Mouse (Mus musculus): ENCODE data around the gene Unc13d. TPM values are rescaled to one million over a fixed set of nuclear protein-coding genes. Genes with fewer than 3 reads are reported as not detected.
A peak's percentile ranks its signal among the peaks of the same experiment; 100 is the strongest.

Unc13d gene
- polyA plus RNA-seq, 1 experiment from 2014 or later = 2.3 TPM

DNA sequence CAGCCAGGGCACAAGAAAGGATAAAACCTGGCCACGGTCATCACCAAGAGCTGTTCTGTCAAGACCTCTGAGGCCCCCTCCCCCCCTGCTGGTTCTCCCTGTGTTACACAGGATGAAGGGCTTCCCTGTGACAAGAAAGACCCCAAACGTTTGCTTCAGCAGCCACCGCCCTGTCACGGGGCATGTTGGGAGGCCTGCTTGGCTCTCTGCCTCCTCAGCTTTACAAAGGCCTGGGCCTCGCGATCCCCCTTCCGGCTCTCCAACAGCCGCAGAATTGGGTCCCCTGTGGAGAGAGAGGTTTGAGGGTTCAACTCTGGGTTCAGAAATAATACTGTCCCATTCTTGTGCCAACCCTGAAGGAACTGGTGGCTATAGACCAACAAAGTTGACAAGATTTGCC is 15.2 kb downstream of the Unc13d start:
- Histone ChIP-seq H3K4me2 (replicated peaks; ENCODE audit: low read depth) (no peak overlapping the region), H3K36me3 (ENCODE audit: control insufficient read depth, insufficient read depth, low read length) (peaks cover 23% of the 10 kb centered on the region), H3K4me1 (replicated peaks; ENCODE audit: control insufficient read depth, insufficient read depth) (no peaks in the 10 kb centered on the region), H3K4me3 (ENCODE audit: low read depth, low read length) (no peak overlapping the region), H3K27ac (replicated peaks) (no peak overlapping the region), H3K9me3 (ENCODE audit: control insufficient read depth, low read length) (no peaks in the 10 kb centered on the region), H3K27me3 (ENCODE audit: control insufficient read depth, insufficient read depth, low read length) (no peaks in the 10 kb centered on the region), H3K9ac (ENCODE audit: low read length) (no peak overlapping the region)
- ATAC-seq (ENCODE audit: low FRiP score, low TSS enrichment) = no peak
- no peak for DNase-seq (ENCODE audit: low spot score)
- TF ChIP-seq EP300 (optimal IDR thresholded peaks at IDR 0.05) (no peak), CTCF (IDR thresholded peaks at IDR 0.05; ENCODE audit: low read depth) (no peak)
- 60% methylated on average over 8 of the region's 8 CpGs for WGBS

DNA sequence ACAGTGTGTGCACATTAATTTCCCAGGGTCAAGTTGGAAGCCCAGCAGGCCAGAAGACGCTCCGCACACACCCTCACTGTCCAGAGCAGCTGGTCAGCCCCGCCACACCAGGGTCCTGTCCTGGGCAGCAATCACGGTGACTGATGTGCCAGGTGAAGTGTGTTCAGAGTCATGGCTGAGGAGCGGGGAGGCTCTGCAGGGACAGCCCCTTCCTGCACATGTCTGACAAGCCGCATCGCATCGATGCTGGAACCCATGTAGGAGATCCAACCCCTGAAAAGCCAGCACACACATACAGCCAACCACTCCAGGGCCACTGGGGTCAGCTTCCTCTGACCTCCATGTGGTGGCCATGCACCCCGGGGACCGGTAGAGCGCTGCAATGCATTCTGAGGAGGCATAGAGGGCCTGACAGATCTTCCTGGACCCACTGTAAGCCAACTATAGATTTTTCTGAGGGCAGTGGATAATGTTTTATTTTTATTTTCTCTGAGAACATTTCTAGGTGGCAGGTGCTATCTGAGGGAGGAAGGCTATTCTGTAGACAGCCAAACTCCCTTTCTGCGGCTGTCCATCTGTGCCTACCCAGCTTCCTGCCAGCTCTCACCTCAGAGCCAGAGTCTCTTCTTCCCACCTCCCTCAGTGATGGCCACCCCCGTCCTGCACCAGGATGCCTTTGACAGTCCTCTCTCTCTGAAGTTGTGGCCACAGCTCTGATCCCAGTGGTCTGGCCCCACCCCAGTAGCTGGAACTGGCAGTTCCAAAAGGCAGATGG is 15.9 kb downstream of the Unc13d start:
- Histone ChIP-seq H3K9me3 (ENCODE audit: control insufficient read depth, low read length) (no peaks in the 10 kb centered on the region), H3K4me2 (replicated peaks; ENCODE audit: low read depth) (no peak overlapping the region), H3K4me3 (ENCODE audit: low read depth, low read length) (no peak overlapping the region), H3K36me3 (ENCODE audit: control insufficient read depth, insufficient read depth, low read length) (peaks cover 24% of the 10 kb centered on the region), H3K27me3 (ENCODE audit: control insufficient read depth, insufficient read depth, low read length) (no peaks in the 10 kb centered on the region), H3K4me1 (replicated peaks; ENCODE audit: control insufficient read depth, insufficient read depth) (no peaks in the 10 kb centered on the region), H3K27ac (replicated peaks) (no peak overlapping the region), H3K9ac (ENCODE audit: low read length) (no peak overlapping the region)
- TF ChIP-seq EP300 (optimal IDR thresholded peaks at IDR 0.05) (no peak), CTCF (IDR thresholded peaks at IDR 0.05; ENCODE audit: low read depth) (no peak)
- ATAC-seq (ENCODE audit: low FRiP score, low TSS enrichment) (no peak), DNase-seq (ENCODE audit: low spot score) (no peak)
- 88% methylated on average over 13 of the region's 13 CpGs for WGBS

DNA sequence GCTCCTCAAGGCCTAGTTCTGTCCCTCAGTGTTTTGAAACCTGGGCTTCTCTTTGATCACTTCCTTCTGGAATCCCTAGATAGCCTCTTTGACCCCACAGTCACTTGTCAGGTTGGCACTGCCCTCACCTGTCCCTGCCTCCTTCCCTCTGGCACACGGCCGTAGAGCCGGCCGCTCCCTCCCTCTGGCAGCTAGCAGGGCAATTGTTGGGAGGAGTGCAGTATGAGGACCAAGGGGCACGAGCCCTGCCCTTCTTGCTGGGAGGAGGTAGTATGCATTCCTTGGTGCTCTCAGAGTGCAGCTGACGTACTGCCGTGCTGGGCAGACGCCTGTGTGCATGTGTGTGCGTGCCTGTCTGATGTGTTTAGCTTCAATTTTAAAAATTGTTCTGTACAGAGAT is 17.2 kb downstream of the Unc13d start:
- DNase-seq (ENCODE audit: low spot score) (peak; percentile 82), ATAC-seq (ENCODE audit: low FRiP score, low TSS enrichment) (peak; percentile 85)
- H3K27me3 ChIP-seq (ENCODE audit: control insufficient read depth, insufficient read depth, low read length) = no peaks in the 10 kb centered on the region
- no peaks in the 10 kb centered on the region for H3K4me1 ChIP-seq (replicated peaks; ENCODE audit: control insufficient read depth, insufficient read depth)
- 53% methylated on average over 9 of the region's 9 CpGs for WGBS
- TF ChIP-seq EP300 (optimal IDR thresholded peaks at IDR 0.05) (no peak), CTCF (IDR thresholded peaks at IDR 0.05; ENCODE audit: low read depth) (no peak)
- H3K9me3 ChIP-seq (ENCODE audit: control insufficient read depth, low read length) = no peaks in the 10 kb centered on the region
- H3K9ac ChIP-seq (ENCODE audit: low read length) = no peak overlapping the region
- H3K36me3 ChIP-seq (ENCODE audit: control insufficient read depth, insufficient read depth, low read length) = peaks cover 32% of the 10 kb centered on the region
- H3K27ac ChIP-seq (replicated peaks) = peak overlapping the region; percentile 67
- no peak overlapping the region for H3K4me3 ChIP-seq (ENCODE audit: low read depth, low read length)
- H3K4me2 ChIP-seq (replicated peaks; ENCODE audit: low read depth) = no peak overlapping the region

DNA sequence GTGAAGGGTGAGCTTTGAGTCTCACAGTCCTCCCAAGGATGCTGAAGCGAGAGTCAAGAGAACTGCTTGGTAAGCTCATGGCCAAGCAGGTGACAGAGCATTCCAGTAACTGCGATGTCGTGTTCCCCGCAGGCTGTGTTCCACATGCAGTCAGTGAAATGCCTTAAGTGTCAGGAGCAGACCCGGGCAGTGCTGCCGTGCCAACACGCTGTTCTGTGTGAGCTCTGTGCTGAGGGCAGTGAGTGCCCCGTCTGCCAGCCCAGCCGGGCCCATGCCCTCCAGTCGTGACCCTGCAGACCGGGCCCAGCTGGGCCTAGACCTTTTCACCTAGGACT is 18.1 kb downstream of the Unc13d start:
- H3K36me3 ChIP-seq (ENCODE audit: control insufficient read depth, insufficient read depth, low read length) = peaks cover 40% of the 10 kb centered on the region
- 87% methylated on average over 11 of the region's 11 CpGs for WGBS
- no peaks in the 10 kb centered on the region for H3K9me3 ChIP-seq (ENCODE audit: control insufficient read depth, low read length)
- ATAC-seq (ENCODE audit: low FRiP score, low TSS enrichment) (no peak), DNase-seq (ENCODE audit: low spot score) (no peak)
- no peaks in the 10 kb centered on the region for H3K4me1 ChIP-seq (replicated peaks; ENCODE audit: control insufficient read depth, insufficient read depth)
- H3K4me2 ChIP-seq (replicated peaks; ENCODE audit: low read depth) = no peak overlapping the region
- no peak overlapping the region for H3K9ac ChIP-seq (ENCODE audit: low read length)
- no peak overlapping the region for H3K4me3 ChIP-seq (ENCODE audit: low read depth, low read length)
- no peak overlapping the region for H3K27ac ChIP-seq (replicated peaks)
- TF ChIP-seq CTCF (IDR thresholded peaks at IDR 0.05; ENCODE audit: low read depth) (no peak), EP300 (optimal IDR thresholded peaks at IDR 0.05) (no peak)
- no peaks in the 10 kb centered on the region for H3K27me3 ChIP-seq (ENCODE audit: control insufficient read depth, insufficient read depth, low read length)

DNA sequence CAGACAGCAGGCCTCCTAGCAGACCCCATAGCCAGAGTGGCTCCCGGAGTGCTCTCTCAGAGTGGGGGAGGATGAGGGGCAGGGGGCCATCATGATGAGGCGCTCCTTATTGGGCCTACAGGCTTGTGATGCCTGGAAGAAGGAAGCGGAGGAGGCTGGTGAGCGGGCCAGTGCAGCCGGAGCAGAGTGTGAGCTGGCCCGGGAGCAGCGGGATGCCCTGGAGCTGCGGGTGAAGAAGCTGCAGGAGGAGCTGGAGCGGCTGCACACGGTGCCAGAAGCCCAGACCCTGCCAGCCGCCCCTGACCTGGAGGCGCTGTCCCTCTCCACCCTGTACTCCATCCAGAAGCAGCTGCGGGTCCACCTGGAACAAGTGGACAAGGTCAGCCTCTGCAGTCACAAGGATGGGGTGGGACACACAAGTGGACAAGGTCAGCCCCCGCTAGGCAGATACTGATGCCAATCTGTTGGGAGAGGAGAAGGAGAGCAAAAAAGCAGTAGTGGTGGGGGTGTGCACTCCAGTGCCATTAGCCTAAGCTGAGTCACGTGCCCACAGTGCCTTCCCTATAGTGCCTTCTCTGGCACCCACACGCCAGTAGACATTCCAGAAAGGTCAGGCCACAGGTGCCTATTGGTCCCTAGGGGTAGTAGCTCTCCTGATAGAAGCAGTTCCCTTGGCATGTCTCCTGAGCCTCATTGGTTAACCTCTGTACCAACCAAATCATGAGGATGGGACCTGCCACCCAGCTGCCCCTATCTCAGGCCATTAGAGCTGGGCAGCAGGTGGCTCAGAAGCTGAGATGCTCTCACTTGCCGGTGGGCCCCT is 18.7 kb downstream of the Unc13d start:
- H3K27me3 ChIP-seq (ENCODE audit: control insufficient read depth, insufficient read depth, low read length) = no peaks in the 10 kb centered on the region
- peaks cover 44% of the 10 kb centered on the region for H3K36me3 ChIP-seq (ENCODE audit: control insufficient read depth, insufficient read depth, low read length)
- H3K9me3 ChIP-seq (ENCODE audit: control insufficient read depth, low read length) = no peaks in the 10 kb centered on the region
- no peak for TF ChIP-seq EP300 (optimal IDR thresholded peaks at IDR 0.05)
- TF ChIP-seq CTCF (IDR thresholded peaks at IDR 0.05; ENCODE audit: low read depth) = no peak
- H3K4me2 ChIP-seq (replicated peaks; ENCODE audit: low read depth) = no peak overlapping the region
- WGBS = 92% methylated on average over 17 of the region's 17 CpGs
- no peak for ATAC-seq (ENCODE audit: low FRiP score, low TSS enrichment)
- H3K4me3 ChIP-seq (ENCODE audit: low read depth, low read length) = no peak overlapping the region
- no peaks in the 10 kb centered on the region for H3K4me1 ChIP-seq (replicated peaks; ENCODE audit: control insufficient read depth, insufficient read depth)
- H3K9ac ChIP-seq (ENCODE audit: low read length) = no peak overlapping the region
- no peak overlapping the region for H3K27ac ChIP-seq (replicated peaks)
- DNase-seq (ENCODE audit: low spot score) = no peak

All from stomach, postnatal 0 days (tissue).